Mouse (Mus musculus): ENCODE data around the gene Vamp1. TPM values are rescaled to one million over a fixed set of nuclear protein-coding genes. Genes with fewer than 3 reads are reported as not detected.

Gene Vamp1
- polyA plus RNA-seq, 1 experiment, result 0.69 TPM

- H3K36me3 ChIP-seq (ENCODE audit: control insufficient read depth, insufficient read depth), result no peaks in the 10 kb centered on the region
- H3K79me3 ChIP-seq (ENCODE audit: low read depth), result no peaks in the 10 kb centered on the region
- H3K27me3 ChIP-seq (ENCODE audit: control insufficient read depth, insufficient read depth, insufficient read length), result no peaks in the 10 kb centered on the region
- H3K4me3 ChIP-seq (ENCODE audit: insufficient read depth, poor library complexity, severe bottlenecking), result no peak overlapping the region
- no peaks in the 10 kb centered on the region for H3K79me2 ChIP-seq (ENCODE audit: control insufficient read depth, insufficient read depth)
- TF ChIP-seq CEBPB (IDR thresholded peaks at IDR 0.05; ENCODE audit: low read depth) (no peak), MYOD1 (IDR thresholded peaks at IDR 0.05; ENCODE audit: control insufficient read depth, insufficient read length, low read depth) (no peak), CTCF (IDR thresholded peaks at IDR 0.05; ENCODE audit: control insufficient read depth, insufficient read depth, insufficient read length) (no peak), MAX (IDR thresholded peaks at IDR 0.05) (no peak), USF1 (IDR thresholded peaks at IDR 0.05; ENCODE audit: low read depth) (no peak), FOSL1 (IDR thresholded peaks at IDR 0.05; ENCODE audit: insufficient read depth, low read length, poor library complexity, severe bottlenecking) (no peak), MYOG (IDR thresholded peaks at IDR 0.05; ENCODE audit: control insufficient read depth, extremely low read depth, insufficient read length) (no peak)
- no peak overlapping the region for H3ac ChIP-seq (ENCODE audit: control insufficient read depth, insufficient read length, low read depth)
Measured at GRCm38 (mm10) chr6:125252285-125252684, 36.9 kb downstream of the Vamp1 start.

DNA sequence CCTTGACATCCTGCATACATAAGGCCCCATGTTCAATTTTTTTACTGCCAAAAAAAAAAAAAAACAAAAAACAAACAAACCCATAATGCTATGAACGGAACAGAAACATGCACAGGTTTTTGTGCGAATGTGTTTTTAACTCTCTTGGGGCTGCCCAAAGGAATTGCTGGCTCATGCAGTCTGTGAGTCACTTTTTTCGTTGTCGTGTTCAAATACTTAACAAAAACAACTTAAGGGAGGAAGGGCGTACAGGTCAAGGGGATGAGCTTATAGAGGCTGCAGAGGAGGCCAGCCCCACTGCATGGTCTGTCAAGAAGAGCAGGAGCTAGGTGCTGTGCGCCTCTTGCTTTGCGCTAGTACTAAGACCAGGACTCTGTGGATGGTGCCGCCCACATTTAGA lies 37.4 kb downstream of the Vamp1 start:
- Histone ChIP-seq H3K36me3 (ENCODE audit: control insufficient read depth, insufficient read depth) (no peaks in the 10 kb centered on the region), H3K79me3 (ENCODE audit: low read depth) (no peaks in the 10 kb centered on the region), H3K27me3 (ENCODE audit: control insufficient read depth, insufficient read depth, insufficient read length) (no peaks in the 10 kb centered on the region), H3K4me3 (ENCODE audit: insufficient read depth, poor library complexity, severe bottlenecking) (no peak overlapping the region), H3ac (ENCODE audit: control insufficient read depth, insufficient read length, low read depth) (no peak overlapping the region), H3K79me2 (ENCODE audit: control insufficient read depth, insufficient read depth) (no peaks in the 10 kb centered on the region)
- TF ChIP-seq MYOD1 (IDR thresholded peaks at IDR 0.05; ENCODE audit: control insufficient read depth, insufficient read length, low read depth), result no peak
- no peak for TF ChIP-seq CTCF (IDR thresholded peaks at IDR 0.05; ENCODE audit: control insufficient read depth, insufficient read depth, insufficient read length)
- no peak for TF ChIP-seq USF1 (IDR thresholded peaks at IDR 0.05; ENCODE audit: low read depth)
- no peak for TF ChIP-seq CEBPB (IDR thresholded peaks at IDR 0.05; ENCODE audit: low read depth)
- TF ChIP-seq FOSL1 (IDR thresholded peaks at IDR 0.05; ENCODE audit: insufficient read depth, low read length, poor library complexity, severe bottlenecking), result no peak
- TF ChIP-seq MAX (IDR thresholded peaks at IDR 0.05), result no peak
- TF ChIP-seq MYOG (IDR thresholded peaks at IDR 0.05; ENCODE audit: control insufficient read depth, extremely low read depth, insufficient read length), result no peak

DNA sequence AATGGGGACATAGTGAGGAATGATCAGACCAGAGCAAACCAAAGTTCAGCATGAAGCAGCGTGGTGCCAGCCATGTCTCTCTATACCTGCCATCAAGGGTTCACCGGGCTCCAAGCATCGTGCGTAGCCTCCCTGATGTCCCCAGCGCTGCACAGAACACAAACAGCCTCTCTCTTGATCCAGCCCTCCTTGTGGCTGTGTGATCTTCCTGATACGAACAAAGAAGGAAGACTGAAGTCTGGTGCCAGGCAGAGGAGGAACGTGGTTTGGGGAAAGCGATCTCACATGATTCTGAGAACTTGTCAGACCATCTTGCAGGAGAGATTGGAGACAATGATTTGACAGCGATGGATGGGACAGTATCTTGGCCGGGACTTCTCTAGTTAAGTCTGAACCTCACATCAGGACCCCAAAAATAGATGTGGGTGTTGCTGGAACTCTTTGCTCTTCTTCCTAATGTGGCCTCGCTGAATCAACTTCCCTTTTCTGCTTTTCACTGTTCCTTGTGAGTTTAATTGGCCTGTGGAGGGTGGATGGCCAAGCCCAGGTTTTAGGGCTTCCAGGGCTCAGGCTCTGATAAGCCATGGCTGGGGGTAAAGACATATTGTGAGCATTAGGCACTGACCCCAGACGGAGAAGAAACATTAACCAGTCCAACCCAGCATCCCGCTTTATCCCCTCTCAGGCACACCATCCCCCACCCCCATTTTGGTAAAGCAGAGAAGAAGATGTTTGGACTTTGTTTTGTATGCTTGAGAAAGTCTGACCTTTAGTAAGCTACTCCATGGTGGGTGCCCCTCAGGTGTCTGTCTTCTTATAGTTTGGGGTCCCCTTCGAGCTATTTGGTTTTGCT lies 38.7 kb downstream of the Vamp1 start:
- TF ChIP-seq MYOG (IDR thresholded peaks at IDR 0.05; ENCODE audit: control insufficient read depth, extremely low read depth, insufficient read length) (no peak), CTCF (IDR thresholded peaks at IDR 0.05; ENCODE audit: control insufficient read depth, insufficient read depth, insufficient read length) (no peak), USF1 (IDR thresholded peaks at IDR 0.05; ENCODE audit: low read depth) (no peak), FOSL1 (IDR thresholded peaks at IDR 0.05; ENCODE audit: insufficient read depth, low read length, poor library complexity, severe bottlenecking) (no peak), CEBPB (IDR thresholded peaks at IDR 0.05; ENCODE audit: low read depth) (no peak), MAX (IDR thresholded peaks at IDR 0.05) (no peak), MYOD1 (IDR thresholded peaks at IDR 0.05; ENCODE audit: control insufficient read depth, insufficient read length, low read depth) (no peak)
- Histone ChIP-seq H3ac (ENCODE audit: control insufficient read depth, insufficient read length, low read depth) (no peak overlapping the region), H3K4me3 (ENCODE audit: insufficient read depth, poor library complexity, severe bottlenecking) (no peak overlapping the region), H3K27me3 (ENCODE audit: control insufficient read depth, insufficient read depth, insufficient read length) (no peaks in the 10 kb centered on the region), H3K79me2 (ENCODE audit: control insufficient read depth, insufficient read depth) (no peaks in the 10 kb centered on the region), H3K36me3 (ENCODE audit: control insufficient read depth, insufficient read depth) (no peaks in the 10 kb centered on the region), H3K79me3 (ENCODE audit: low read depth) (no peaks in the 10 kb centered on the region)

GRCm38 (mm10) chr6:125255516-125256044 lies 40.2 kb downstream of the Vamp1 start:
- Histone ChIP-seq H3K79me3 (ENCODE audit: low read depth) (no peaks in the 10 kb centered on the region), H3K79me2 (ENCODE audit: control insufficient read depth, insufficient read depth) (no peaks in the 10 kb centered on the region), H3ac (ENCODE audit: control insufficient read depth, insufficient read length, low read depth) (peak overlapping the region; percentile 27), H3K4me3 (ENCODE audit: insufficient read depth, poor library complexity, severe bottlenecking) (no peak overlapping the region), H3K36me3 (ENCODE audit: control insufficient read depth, insufficient read depth) (no peaks in the 10 kb centered on the region), H3K27me3 (ENCODE audit: control insufficient read depth, insufficient read depth, insufficient read length) (no peaks in the 10 kb centered on the region)
- TF ChIP-seq USF1 (IDR thresholded peaks at IDR 0.05; ENCODE audit: low read depth) (peak; percentile 7), CTCF (IDR thresholded peaks at IDR 0.05; ENCODE audit: control insufficient read depth, insufficient read depth, insufficient read length) (no peak), FOSL1 (IDR thresholded peaks at IDR 0.05; ENCODE audit: insufficient read depth, low read length, poor library complexity, severe bottlenecking) (peak; percentile 58)

DNA sequence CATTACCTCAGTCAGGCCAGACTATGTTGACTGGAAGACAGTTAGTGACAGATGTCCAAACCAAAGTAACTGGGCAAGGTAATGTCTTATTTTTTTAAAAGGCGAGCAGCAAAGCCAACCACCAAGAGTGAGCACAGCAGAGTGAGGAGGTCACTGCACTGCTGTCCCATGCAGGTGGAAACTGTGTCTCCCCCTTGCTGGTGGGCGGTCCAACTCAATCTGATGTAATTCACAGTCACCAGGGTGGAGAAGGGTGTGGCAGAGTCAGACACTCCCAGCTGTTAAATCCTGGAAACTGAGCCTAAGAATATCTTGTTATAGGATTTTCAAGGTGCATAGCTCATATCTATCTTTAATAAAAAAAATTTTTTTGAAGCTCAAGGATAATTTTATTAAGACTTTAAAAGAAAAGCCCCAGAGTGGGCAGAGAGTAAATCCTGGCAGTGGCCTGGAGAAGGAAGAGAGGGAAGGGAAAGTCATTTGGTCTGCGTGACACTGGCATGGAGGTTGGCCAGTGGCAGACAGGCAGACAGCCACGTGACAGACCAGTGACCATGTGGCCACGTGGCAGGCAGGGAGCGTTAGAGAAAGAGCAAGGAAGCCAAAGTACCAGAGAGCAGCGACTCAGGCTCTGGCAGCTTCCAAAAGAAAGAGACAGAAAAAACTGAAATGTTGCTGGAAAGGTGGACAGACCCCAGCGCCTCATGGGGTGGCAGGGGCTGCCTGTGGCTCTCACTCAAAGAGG lies 41.0 kb downstream of the Vamp1 start:
- TF ChIP-seq MAX (IDR thresholded peaks at IDR 0.05) (peak; percentile 97), CTCF (IDR thresholded peaks at IDR 0.05; ENCODE audit: control insufficient read depth, insufficient read depth, insufficient read length) (no peak), CEBPB (IDR thresholded peaks at IDR 0.05; ENCODE audit: low read depth) (peak; percentile 11), USF1 (IDR thresholded peaks at IDR 0.05; ENCODE audit: low read depth) (peak; percentile 97), MYOD1 (IDR thresholded peaks at IDR 0.05; ENCODE audit: control insufficient read depth, insufficient read length, low read depth) (no peak), FOSL1 (IDR thresholded peaks at IDR 0.05; ENCODE audit: insufficient read depth, low read length, poor library complexity, severe bottlenecking) (no peak), MYOG (IDR thresholded peaks at IDR 0.05; ENCODE audit: control insufficient read depth, extremely low read depth, insufficient read length) (no peak)

More for the DNA sequence above, 41.0 kb downstream of the Vamp1 start:
- H3K79me2 ChIP-seq (ENCODE audit: control insufficient read depth, insufficient read depth), result no peaks in the 10 kb centered on the region
- no peaks in the 10 kb centered on the region for H3K27me3 ChIP-seq (ENCODE audit: control insufficient read depth, insufficient read depth, insufficient read length)
- no peaks in the 10 kb centered on the region for H3K36me3 ChIP-seq (ENCODE audit: control insufficient read depth, insufficient read depth)
- H3K79me3 ChIP-seq (ENCODE audit: low read depth), result no peaks in the 10 kb centered on the region
- no peak overlapping the region for H3K4me3 ChIP-seq (ENCODE audit: insufficient read depth, poor library complexity, severe bottlenecking)
- H3ac ChIP-seq (ENCODE audit: control insufficient read depth, insufficient read length, low read depth), result no peak overlapping the region
